Mouse (Mus musculus) hindbrain, embryonic 15.5 days (tissue): ENCODE measurements around the gene Zc2hc1c. TPM values are rescaled to one million over a fixed set of nuclear protein-coding genes. Genes with fewer than 3 reads are reported as not detected.

Source experiments
- ATAC-seq: fragments of 200-750 bp; cut with Nextera tagmentation; 2 replicates; pipeline ENCODE4 v1.8.0; 2017; ENCODE audit warnings: low read depth, moderate number of reproducible peaks, moderate TSS enrichment; ENCODE audit not compliant: low FRiP score
- H3K27ac ChIP-seq: fragments of 300-500 bp; sonication (generic); replicated peaks from 2 replicates; pipeline ENCODE4 v1.5.1; 2015; ENCODE audit warnings: mild to moderate bottlenecking, inconsistent platforms
- H3K27me3 ChIP-seq: fragments of 300-500 bp; sonication (generic); 2 replicates; pipeline ENCODE4 v1.6.1; 2015; ENCODE audit warnings: control low read depth, inconsistent platforms
- H3K36me3 ChIP-seq: fragments of 300-500 bp; sonication (generic); 2 replicates; pipeline ENCODE4 v1.6.1; 2015; ENCODE audit warnings: control low read depth, inconsistent platforms
- H3K4me1 ChIP-seq: fragments of 300-500 bp; sonication (generic); replicated peaks from 2 replicates; pipeline ENCODE4 v1.6.1; 2015; ENCODE audit warnings: control low read depth, inconsistent platforms
- H3K4me2 ChIP-seq: fragments of 300-500 bp; sonication (generic); 2 replicates; pipeline ENCODE4 v1.6.1; 2015; ENCODE audit warnings: moderate library complexity, mild to moderate bottlenecking, inconsistent platforms
- H3K4me3 ChIP-seq: fragments of 300-500 bp; sonication (generic); 2 replicates; pipeline ENCODE4 v1.5.1; 2015; ENCODE audit warnings: mild to moderate bottlenecking, inconsistent platforms
- H3K9ac ChIP-seq: fragments of 300-500 bp; sonication (generic); 2 replicates; pipeline ENCODE4 v1.6.1; 2015; ENCODE audit warnings: inconsistent platforms
- H3K9me3 ChIP-seq: fragments of 300-500 bp; sonication (generic); 2 replicates; pipeline ENCODE4 v1.6.1; 2016; ENCODE audit warnings: control low read depth, inconsistent platforms
- WGBS: fragments of 180-500 bp; shearing (Covaris S2); methylation state at CpG from one replicate; pipeline ENCODE4 v1.1.7; 2015; 5-methylcytosine and 5-hydroxymethylcytosine counted together
- polyA plus RNA-seq: library from polyadenylated mRNA; unstranded; fragments of >200 nt; fragmentation: Nextera tagmentation; extraction: Ambion mirVana; gene quantifications from 2 replicates; pipeline ENCODE4 v1.2.1, GENCODE M21; 2015

The Zc2hc1c gene
- polyA plus RNA-seq, result 1.7 and 2.2 TPM in 2 replicates

GRCm38 (mm10) chr12:85288486-85289156 lies at the start of gene Zc2hc1c:
TSS of gene Zc2hc1c (plus strand) at chr12:85288591.
- WGBS, result 3% methylated on average over 30 of the region's 31 CpGs
- Histone ChIP-seq H3K27ac (peak within 1 kb of the TSS; percentile 19), H3K27me3 (no peaks in the 10 kb centered on the region)

DNA sequence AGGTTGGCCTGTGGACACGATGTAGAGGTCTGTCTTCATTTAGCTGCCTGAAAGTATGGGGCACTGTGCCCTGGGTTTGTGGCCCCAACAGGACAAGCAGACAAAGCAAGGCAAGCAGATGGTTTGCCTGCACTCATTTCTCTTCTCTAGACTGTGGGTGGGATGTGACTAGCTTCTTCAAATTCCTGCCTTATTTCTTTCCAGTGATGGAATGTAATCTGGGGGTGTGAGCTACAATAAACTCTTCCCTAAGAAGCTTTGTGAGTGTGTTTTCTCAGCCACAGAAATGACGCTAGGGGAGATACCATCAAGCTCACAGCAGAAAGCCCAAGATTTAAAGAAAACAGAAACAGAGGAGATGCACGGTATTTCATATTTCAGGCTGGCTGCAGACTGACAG lies 36.3 kb upstream of the Zc2hc1c start:
- 90% methylated on average over 3 of the region's 3 CpGs for WGBS
- H3K36me3 ChIP-seq, result peaks cover 4% of the 10 kb centered on the region; the same call in 1 of the 2 replicates
- no peak overlapping the region for H3K9ac ChIP-seq
- H3K27me3 ChIP-seq, result no peaks in the 10 kb centered on the region
- no peak overlapping the region for H3K4me3 ChIP-seq
- H3K4me2 ChIP-seq, result no peak overlapping the region
- H3K27ac ChIP-seq, result no peak overlapping the region
- ATAC-seq, result no peak
- no peaks in the 10 kb centered on the region for H3K4me1 ChIP-seq
- no peaks in the 10 kb centered on the region for H3K9me3 ChIP-seq

More at GRCm38 (mm10) chr12:85288486-85289156, at the start of gene Zc2hc1c:
- H3K36me3 ChIP-seq, result no peaks in the 10 kb centered on the region
- peak within 1 kb of the TSS; percentile 46 for H3K4me3 ChIP-seq
- H3K4me1 ChIP-seq, result peaks cover 20% of the 10 kb centered on the region
- no peaks in the 10 kb centered on the region for H3K9me3 ChIP-seq
- peak; percentile 93 for ATAC-seq
- H3K4me2 ChIP-seq, result peak within 1 kb of the TSS; percentile 81
- peak within 1 kb of the TSS; percentile 51 for H3K9ac ChIP-seq

- Histone ChIP-seq H3K27me3 (no peaks in the 10 kb centered on the region), H3K4me2 (no peak overlapping the region), H3K9ac (no peak overlapping the region), H3K4me3 (no peak overlapping the region), H3K4me1 (no peaks in the 10 kb centered on the region), H3K9me3 (no peaks in the 10 kb centered on the region), H3K36me3 (peaks cover 5% of the 10 kb centered on the region; the same call in 1 of the 2 replicates), H3K27ac (no peak overlapping the region)
- WGBS, result 68% methylated on average over 7 of the region's 7 CpGs
- no peak for ATAC-seq
Measured at GRCm38 (mm10) chr12:85256074-85256751, 32.2 kb upstream of the Zc2hc1c start.

- WGBS, result 81% methylated on average over 7 of the region's 7 CpGs
- ATAC-seq, result no peak
- Histone ChIP-seq H3K36me3 (peaks cover 5% of the 10 kb centered on the region; the same call in 1 of the 2 replicates), H3K9me3 (no peaks in the 10 kb centered on the region), H3K4me1 (no peaks in the 10 kb centered on the region), H3K27me3 (no peaks in the 10 kb centered on the region), H3K9ac (no peak overlapping the region), H3K4me3 (no peak overlapping the region), H3K27ac (no peak overlapping the region), H3K4me2 (no peak overlapping the region)
Measured at GRCm38 (mm10) chr12:85257008-85257639, 31.3 kb upstream of the Zc2hc1c start.

DNA sequence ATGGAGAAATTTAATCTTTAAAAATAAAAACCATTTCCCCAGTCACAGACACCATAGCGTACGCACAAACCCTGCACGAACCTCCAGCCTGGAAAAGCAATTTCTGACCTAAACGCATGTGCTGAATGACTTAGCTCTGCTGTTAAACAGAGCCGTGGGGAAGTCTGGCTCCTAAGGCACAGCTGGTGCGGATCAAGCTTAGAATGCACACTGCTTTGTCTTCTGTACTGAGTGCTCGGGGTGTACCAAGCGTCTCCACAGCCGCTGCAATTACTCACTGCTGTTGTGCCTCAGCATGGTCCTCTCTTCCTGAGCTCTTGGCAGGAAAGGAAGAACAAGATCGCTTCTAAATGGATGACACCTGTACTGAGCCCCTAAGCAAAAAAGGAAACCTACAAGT lies 25.9 kb upstream of the Zc2hc1c start:
- H3K27ac ChIP-seq, result no peak overlapping the region
- no peak overlapping the region for H3K9ac ChIP-seq
- no peaks in the 10 kb centered on the region for H3K27me3 ChIP-seq
- peaks cover 9% of the 10 kb centered on the region for H3K36me3 ChIP-seq
- H3K4me1 ChIP-seq, result 0 out of 2 replicates have a peak, but pooled peaks cover 6% of the 10 kb centered on the region
- WGBS, result 31% methylated on average over 10 of the region's 10 CpGs
- H3K9me3 ChIP-seq, result no peaks in the 10 kb centered on the region
- ATAC-seq, result peak; percentile 30; the same call in 1 of the 2 replicates
- H3K4me2 ChIP-seq, result no peak overlapping the region
- no peak overlapping the region for H3K4me3 ChIP-seq

DNA sequence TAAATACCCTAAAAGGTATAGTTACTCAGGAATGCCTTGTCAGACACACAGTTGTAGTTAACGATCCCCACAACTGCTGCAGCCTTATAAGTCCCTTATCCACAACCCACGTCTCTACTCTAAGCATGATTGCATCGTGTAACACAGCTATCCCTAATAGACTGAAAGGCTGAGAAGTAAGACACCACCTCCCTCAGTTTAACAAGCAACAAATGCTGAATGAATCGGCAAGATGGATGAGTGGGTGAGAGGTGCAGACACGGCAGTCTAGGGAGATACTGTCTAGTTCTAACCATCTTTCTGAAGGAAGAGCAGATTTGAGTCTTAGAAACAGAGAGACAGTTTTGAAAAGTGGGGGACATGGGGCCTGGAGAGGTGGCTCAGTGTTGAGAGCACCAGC lies 25.2 kb upstream of the Zc2hc1c start:
- H3K4me1 ChIP-seq, result 0 out of 2 replicates have a peak, but pooled peaks cover 6% of the 10 kb centered on the region
- no peak overlapping the region for H3K9ac ChIP-seq
- H3K9me3 ChIP-seq, result no peaks in the 10 kb centered on the region
- H3K27me3 ChIP-seq, result no peaks in the 10 kb centered on the region
- H3K4me3 ChIP-seq, result no peak overlapping the region
- no peak for ATAC-seq
- 76% methylated on average over 5 of the region's 5 CpGs for WGBS
- H3K27ac ChIP-seq, result no peak overlapping the region
- no peak overlapping the region for H3K4me2 ChIP-seq
- peaks cover 5% of the 10 kb centered on the region for H3K36me3 ChIP-seq

DNA sequence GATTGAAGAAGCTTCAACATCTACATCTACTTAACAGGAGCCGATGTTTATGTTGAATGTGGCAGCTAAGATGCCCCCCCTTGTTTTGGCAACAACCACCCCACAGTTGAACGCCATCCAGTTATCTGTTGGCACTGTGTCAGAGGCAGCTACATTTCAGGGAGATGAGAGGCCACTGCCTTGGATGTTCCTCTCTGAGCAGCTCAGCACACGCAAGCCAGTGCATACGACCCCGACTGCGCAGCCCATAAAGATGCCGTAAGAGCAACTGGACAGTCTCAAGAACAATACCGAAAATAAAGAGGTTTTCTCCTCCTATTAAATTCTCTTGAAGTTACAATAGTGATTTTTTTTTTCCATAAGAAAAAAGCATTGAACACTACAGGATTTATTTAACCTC lies 23.9 kb upstream of the Zc2hc1c start:
- Histone ChIP-seq H3K4me3 (no peak overlapping the region), H3K9ac (no peak overlapping the region), H3K9me3 (no peaks in the 10 kb centered on the region), H3K27ac (no peak overlapping the region), H3K36me3 (peaks cover 3% of the 10 kb centered on the region; the same call in 1 of the 2 replicates), H3K4me2 (no peak overlapping the region), H3K27me3 (no peaks in the 10 kb centered on the region), H3K4me1 (0 out of 2 replicates have a peak, but pooled peaks cover 6% of the 10 kb centered on the region)
- 73% methylated on average over 8 of the region's 8 CpGs for WGBS
- no peak for ATAC-seq

- 64% methylated on average over 7 of the region's 7 CpGs for WGBS
- no peak for ATAC-seq
- Histone ChIP-seq H3K4me2 (no peak overlapping the region), H3K27ac (no peak overlapping the region), H3K36me3 (peaks cover 3% of the 10 kb centered on the region; the same call in 1 of the 2 replicates), H3K4me3 (no peak overlapping the region), H3K9me3 (no peaks in the 10 kb centered on the region), H3K27me3 (no peaks in the 10 kb centered on the region), H3K4me1 (peaks cover 9% of the 10 kb centered on the region), H3K9ac (no peak overlapping the region)
Measured at GRCm38 (mm10) chr12:85264940-85265339, 23.5 kb upstream of the Zc2hc1c start.

GRCm38 (mm10) chr12:85266248-85266647 lies 22.1 kb upstream of the Zc2hc1c start:
- H3K4me3 ChIP-seq, result no peak overlapping the region
- H3K9me3 ChIP-seq, result no peaks in the 10 kb centered on the region
- no peak for ATAC-seq
- H3K9ac ChIP-seq, result no peak overlapping the region
- H3K27ac ChIP-seq, result no peak overlapping the region
- peaks cover 3% of the 10 kb centered on the region; the same call in 1 of the 2 replicates for H3K36me3 ChIP-seq
- H3K4me1 ChIP-seq, result peaks cover 15% of the 10 kb centered on the region
- no peak overlapping the region for H3K4me2 ChIP-seq
- no peaks in the 10 kb centered on the region for H3K27me3 ChIP-seq
- WGBS, result 93% methylated on average over 3 of the region's 3 CpGs

DNA sequence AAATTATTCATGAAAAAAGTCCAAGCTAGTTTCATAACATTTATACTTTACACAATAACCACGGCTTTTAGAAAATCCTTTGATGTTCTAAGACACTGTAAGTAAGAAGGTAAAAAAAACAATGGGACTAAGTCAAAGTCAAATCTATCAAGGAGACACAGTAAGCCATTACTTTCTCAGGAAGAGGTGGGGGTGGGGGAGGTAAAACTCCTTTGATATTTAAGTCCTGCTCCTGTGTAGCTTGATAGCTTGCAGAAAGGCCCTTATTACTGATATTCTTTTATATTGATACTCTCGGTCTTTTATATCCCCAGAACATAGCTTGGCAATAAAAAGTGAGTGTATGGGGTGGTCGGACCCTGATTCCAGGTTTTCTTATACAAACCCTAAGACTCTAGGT lies 18.6 kb upstream of the Zc2hc1c start:
- Histone ChIP-seq H3K9me3 (no peaks in the 10 kb centered on the region), H3K27me3 (no peaks in the 10 kb centered on the region), H3K4me2 (peak overlapping the region; percentile 66), H3K36me3 (peaks cover 3% of the 10 kb centered on the region; the same call in 1 of the 2 replicates), H3K9ac (peak overlapping the region; percentile 51), H3K4me1 (peaks cover 9% of the 10 kb centered on the region), H3K4me3 (peak overlapping the region; percentile 48), H3K27ac (peak overlapping the region; percentile 83)
- no peak for ATAC-seq
- 63% methylated on average over 3 of the region's 3 CpGs for WGBS

DNA sequence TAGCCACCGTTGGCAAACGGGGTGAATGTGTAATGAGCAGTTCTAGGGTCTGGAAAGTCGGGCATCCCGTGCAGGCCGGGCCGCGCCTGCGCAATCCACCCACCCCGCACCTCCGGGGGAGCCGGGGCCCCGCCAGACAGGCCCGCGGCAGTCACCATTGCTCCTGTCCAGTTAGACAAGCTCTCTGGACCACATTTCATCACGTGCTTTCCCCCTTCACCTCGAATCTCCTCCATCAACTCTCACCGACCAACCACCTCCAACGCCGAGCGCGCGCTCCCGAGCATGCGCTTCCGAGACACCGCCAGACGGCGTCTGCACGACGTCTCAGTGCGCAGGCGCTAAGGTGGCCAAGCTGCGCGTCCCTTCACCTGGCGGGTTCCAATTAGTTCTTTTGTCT lies 18.1 kb upstream of the Zc2hc1c start, which contains the start of gene Mlh3:
Gene Mlh3, minus strand, starts transcription at position 281 of the 400 bp plus-strand sequence.
- Histone ChIP-seq H3K4me3 (peak within 1 kb of the TSS; percentile 48), H3K27ac (peak within 1 kb of the TSS; percentile 83), H3K27me3 (no peaks in the 10 kb centered on the region), H3K4me2 (peak within 1 kb of the TSS; percentile 66), H3K4me1 (peaks cover 9% of the 10 kb centered on the region), H3K9ac (peak within 1 kb of the TSS; percentile 51), H3K9me3 (no peaks in the 10 kb centered on the region), H3K36me3 (peaks cover 3% of the 10 kb centered on the region; the same call in 1 of the 2 replicates)
- under 1% methylated on average over 35 of the region's 35 CpGs for WGBS
- peak; percentile 95 for ATAC-seq
